Comparison of ENCODE assay signal across 8 mouse cellular contexts in the genomic region with DNA sequence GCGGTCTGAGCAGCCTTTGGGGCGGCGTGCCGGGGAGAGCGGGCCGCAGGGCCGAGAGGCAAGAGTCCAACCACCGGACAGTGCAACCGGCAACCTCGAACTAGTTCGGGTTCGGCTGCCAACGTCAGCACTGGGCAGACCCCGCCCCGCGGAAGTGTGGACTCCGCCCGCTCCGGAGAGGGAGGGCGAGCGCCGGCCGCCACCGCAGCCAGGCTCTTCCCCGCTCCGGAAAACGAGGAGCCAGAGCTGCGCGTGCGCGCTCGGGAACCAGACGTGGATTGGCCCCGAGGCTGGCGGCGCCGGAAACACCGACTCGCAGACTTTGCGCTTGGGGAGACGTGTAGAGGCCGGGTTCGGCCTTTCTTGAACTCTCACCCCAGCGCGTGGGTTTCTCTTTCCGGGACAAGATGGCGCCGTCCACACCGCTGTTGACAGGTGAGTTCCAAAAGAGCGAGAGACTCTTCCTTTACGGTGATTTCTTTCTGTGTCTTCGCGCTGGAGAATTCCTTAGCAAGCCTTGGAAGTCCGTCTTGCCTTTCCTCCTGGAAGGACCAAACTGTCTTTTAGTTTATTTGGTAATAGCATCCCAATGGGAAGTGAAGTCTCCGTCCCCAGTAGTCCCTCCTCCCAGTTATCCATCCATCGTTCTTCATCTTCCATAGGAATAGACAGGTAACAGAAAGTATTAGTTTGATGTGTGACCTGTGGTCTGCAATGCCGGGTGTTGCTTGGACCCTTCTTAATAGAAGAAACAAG. TPM values are rescaled to one million over a fixed set of nuclear protein-coding genes. Genes with fewer than 3 reads are reported as not detected.
A peak's percentile ranks its signal among the peaks of the same experiment; 100 is the strongest.
DNase-seq lines count a peak whose midpoint lies in the region; ATAC-seq and TF ChIP-seq lines count a peak whose summit lies in the region.

Gene Eif2a (plus strand): TSS at position 170 of the 756 bp plus-strand sequence.
Gene Serp1 (minus strand): TSS at position 241 of the 756 bp plus-strand sequence.

- peak within 1 kb of the TSS; percentile 88 for H3K4me2 ChIP-seq in lung, postnatal 0 days (replicated peaks; ENCODE audit: low read depth, low read length)

- no peaks in the 10 kb centered on the region for H3K9me3 ChIP-seq in hindbrain, embryonic 10.5 days
- H3K9me3 ChIP-seq in lung, postnatal 0 days (ENCODE audit: low read length) = no peaks in the 10 kb centered on the region

- ATAC-seq in frontal cortex, adult (ENCODE audit: low TSS enrichment) = peak; percentile 99
- peak; percentile 99 for ATAC-seq in lung, postnatal 0 days

- no peaks in the 10 kb centered on the region for H3K27me3 ChIP-seq in hindbrain, embryonic 10.5 days (ENCODE audit: insufficient read depth, poor library complexity, severe bottlenecking)
- H3K27me3 ChIP-seq in lung, postnatal 0 days (replicated peaks; ENCODE audit: insufficient read depth, low read length) = no peaks in the 10 kb centered on the region

- peak; percentile 99 for DNase-seq in MN1 (ENCODE audit: low spot score)
- peak; percentile 98 for DNase-seq in cerebellum, adult 9-10 months
- DNase-seq in hindbrain, embryonic 10.5 days (ENCODE audit: low spot score) = peak; percentile 98
- peak; percentile 98 for DNase-seq in layer of hippocampus, adult 9-11 months
- DNase-seq in lung, postnatal 0 days (ENCODE audit: low spot score) = peak; percentile 99
- peak; percentile 95 for DNase-seq in ovary, postnatal 14 days (ENCODE audit: low spot score)
- peak; percentile 99 for DNase-seq in thymus, postnatal 14 days

- H3K4me1 ChIP-seq in hindbrain, embryonic 10.5 days (replicated peaks) = peaks cover 26% of the 10 kb centered on the region
- peaks cover 3% of the 10 kb centered on the region; the same call in 1 of the 2 replicates for H3K4me1 ChIP-seq in lung, postnatal 0 days (ENCODE audit: insufficient read depth, low read depth, low read length)

- peak; percentile 25; the same call in 1 of the 2 replicates for TF ChIP-seq EP300 in lung, postnatal 0 days (IDR thresholded peaks at IDR 0.05)

- H3K27ac ChIP-seq in hindbrain, embryonic 10.5 days = peak within 1 kb of the TSS; percentile 98
- H3K27ac ChIP-seq in lung, postnatal 0 days (ENCODE audit: low read length) = peak within 1 kb of the TSS; percentile 98

- peak within 1 kb of the TSS; percentile 96 for H3K4me3 ChIP-seq in hindbrain, embryonic 10.5 days
- peak within 1 kb of the TSS; percentile 94 for H3K4me3 ChIP-seq in lung, postnatal 0 days (ENCODE audit: low read depth, low read length)

- WGBS in hindbrain, embryonic 10.5 days = under 1% methylated on average over 57 of the region's 57 CpGs
- WGBS in lung, postnatal 0 days = under 1% methylated on average over 57 of the region's 57 CpGs

- peaks cover 32% of the 10 kb centered on the region for H3K36me3 ChIP-seq in hindbrain, embryonic 10.5 days
- H3K36me3 ChIP-seq in lung, postnatal 0 days (ENCODE audit: insufficient read depth, low read length) = no peaks in the 10 kb centered on the region

- peak within 1 kb of the TSS; percentile 96 for H3K9ac ChIP-seq in lung, postnatal 0 days (replicated peaks; ENCODE audit: low read depth)

- no peak for TF ChIP-seq CTCF in lung, postnatal 0 days (IDR thresholded peaks at IDR 0.05)

RNA-seq across cellular contexts. Expression of gene Eif2a, which starts in this region (rescaled TPM):
- polyA plus RNA-seq in hindbrain, embryonic 10.5 days (2016; fragmentation: Nextera tagmentation; extraction: Ambion mirVana) = 48.3 and 55.6 TPM in 2 replicates
- 25.7 and 28.7 TPM in 2 replicates for polyA plus RNA-seq in lung, postnatal 0 days (2015; fragmentation: Nextera tagmentation; extraction: Ambion mirVana)

RNA-seq across cellular contexts. Expression of gene Serp1, which starts in this region (rescaled TPM):
- polyA plus RNA-seq in hindbrain, embryonic 10.5 days (2016; fragmentation: Nextera tagmentation; extraction: Ambion mirVana) = 122 and 141 TPM in 2 replicates
- polyA plus RNA-seq in lung, postnatal 0 days (2015; fragmentation: Nextera tagmentation; extraction: Ambion mirVana) = 117 and 126 TPM in 2 replicates

Comparison
In these comparisons a context has a peak if more than half of its experiments do, and no peak if none do; other contexts are left out.
1. Peak in every context shown above with its lines: DNase-seq, ATAC-seq, H3K4me3 ChIP-seq and H3K27ac ChIP-seq.